Mouse (Mus musculus) gastrocnemius, postnatal 36 days (tissue): ENCODE data around the gene Erich3. TPM values are rescaled to one million over a fixed set of nuclear protein-coding genes. Genes with fewer than 3 reads are reported as not detected.
"Not testable (repeated sequence)": the region's sequence is repeated elsewhere in the genome, so short reads cannot be mapped to it uniquely, and the experiment has no call there.

Experiments
- DNase-seq, 2 experiments: peaks; one replicate each; pipeline ENCODE4 v3.0.0; 2022
- intact Hi-C: fragments of 180-260 bp; cut with DNase I; formaldehyde crosslinking; loops from one replicate; pipeline ENCODE4 v1.15.1; 2025
- long read RNA-seq, 2 experiments: library from polyadenylated mRNA; stranded (forward); transcript quantifications; one replicate each; pipeline ENCODE4 v2.0.0; 2021
- total RNA-seq, 2 experiments: library from RNA; stranded (reverse); gene quantifications; 2 replicates each; pipeline ENCODE4 v1.2.3; 2021

The Erich3 gene
- total RNA-seq = not detected
- long read RNA-seq, experiment 1 = 0 reads
- long read RNA-seq, experiment 2 = 0 reads

DNA sequence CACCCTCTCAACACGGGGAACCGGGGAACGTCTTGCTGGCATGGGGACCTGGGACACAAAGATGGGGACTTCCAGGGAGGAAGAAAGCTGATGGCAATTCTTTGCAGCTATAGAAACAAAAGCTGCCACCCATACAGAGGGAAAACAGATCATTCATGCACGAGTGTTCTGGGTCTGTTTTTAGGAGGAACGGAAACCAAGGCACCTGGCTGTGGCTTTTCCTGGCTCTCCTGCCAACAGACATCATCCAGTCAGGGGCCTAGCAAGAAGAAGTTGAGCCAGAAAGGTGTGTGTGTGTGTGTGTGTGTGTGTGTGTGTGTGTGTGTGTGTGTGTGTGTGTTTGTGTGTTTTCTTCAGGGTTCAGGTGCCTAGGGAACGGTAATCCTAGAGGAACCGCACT, at the start of gene Erich3:
Gene Erich3, plus strand, starts transcription at position 315 of the 400 bp plus-strand sequence.
- DNase-seq = no peak
- intact Hi-C loops = no loop called here

DNA sequence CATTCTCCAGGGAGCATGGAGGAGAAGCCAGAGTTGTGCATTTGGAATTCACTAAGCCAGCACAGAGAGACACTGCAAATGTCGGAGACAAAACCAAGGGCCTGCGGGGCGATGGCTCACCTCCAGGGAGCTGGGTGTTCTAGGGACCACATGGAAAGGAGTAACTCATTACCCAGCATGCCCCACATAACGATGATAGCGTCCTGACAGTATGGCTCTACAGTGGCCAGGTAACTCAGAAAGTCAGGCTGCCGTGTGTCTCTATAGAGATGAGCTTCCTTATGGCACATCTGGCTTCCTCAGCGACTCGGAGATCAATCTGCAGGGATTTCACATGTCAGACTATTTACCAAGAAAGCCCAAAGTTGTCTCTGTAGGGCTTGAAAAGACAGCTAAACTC, 48.9 kb upstream of the Erich3 start:
- DNase-seq = no peak
- intact Hi-C loops = no loop called here

DNA sequence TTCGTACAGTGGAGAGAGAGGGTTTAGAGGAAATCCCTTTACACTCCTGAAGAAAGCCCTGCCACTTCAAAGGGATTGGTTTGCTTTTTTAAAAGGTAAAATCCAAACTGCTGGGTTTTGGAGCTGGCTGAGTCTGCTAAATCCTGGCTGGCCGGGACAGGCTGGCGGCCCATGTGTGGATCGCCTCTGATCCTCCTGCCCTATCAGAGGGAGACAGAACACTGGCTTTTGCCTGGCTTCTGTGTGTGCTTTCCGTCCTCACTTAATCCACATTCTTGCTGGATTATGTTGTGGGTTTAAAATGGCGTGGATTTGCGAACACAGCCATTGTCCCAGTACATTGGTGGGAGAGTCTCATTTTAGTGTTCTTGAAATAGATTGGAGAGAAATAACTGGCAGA, 48.4 kb upstream of the Erich3 start:
- DNase-seq = no peak
- intact Hi-C loops = no loop called here

DNA sequence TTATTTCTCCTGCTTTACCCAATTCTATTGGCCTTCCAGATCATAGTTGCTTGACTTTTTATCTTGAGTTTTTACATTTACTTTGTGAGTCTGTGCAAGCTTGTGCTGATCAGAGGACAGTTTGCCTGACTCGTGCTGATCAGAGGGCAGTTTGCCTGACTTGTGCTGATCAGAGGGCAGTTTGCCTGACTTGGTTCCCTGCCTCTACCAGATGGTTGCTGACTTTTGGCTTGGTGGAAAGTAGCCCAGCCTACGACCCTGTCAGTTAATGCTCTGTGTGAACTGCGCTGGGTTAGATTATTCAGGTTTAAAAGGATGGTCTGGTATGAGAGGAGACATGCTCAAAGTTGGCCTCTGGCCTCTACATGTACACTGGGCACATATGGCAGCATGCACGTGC, 47.6 kb upstream of the Erich3 start:
- no peak for DNase-seq
- intact Hi-C loops = no loop called here

DNA sequence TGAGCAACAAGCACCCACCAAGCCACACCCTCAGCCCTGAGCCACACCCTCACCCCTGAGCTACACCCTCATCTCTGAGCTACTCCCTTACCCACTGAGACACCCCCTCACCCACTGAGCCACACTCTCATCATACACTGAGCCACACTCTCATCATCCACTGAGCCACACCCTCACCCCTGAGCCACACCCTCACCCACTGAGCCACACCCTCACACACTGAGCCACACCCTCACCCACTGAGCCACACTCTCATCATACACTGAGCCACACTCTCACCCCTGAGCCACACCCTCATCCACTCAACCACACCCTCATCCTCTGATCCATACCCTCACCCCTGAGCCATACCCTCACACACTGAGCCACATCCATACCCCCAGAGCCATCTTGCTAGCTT, 35.4 kb upstream of the Erich3 start:
- intact Hi-C loops = no loop called here
- no peak for DNase-seq

DNA sequence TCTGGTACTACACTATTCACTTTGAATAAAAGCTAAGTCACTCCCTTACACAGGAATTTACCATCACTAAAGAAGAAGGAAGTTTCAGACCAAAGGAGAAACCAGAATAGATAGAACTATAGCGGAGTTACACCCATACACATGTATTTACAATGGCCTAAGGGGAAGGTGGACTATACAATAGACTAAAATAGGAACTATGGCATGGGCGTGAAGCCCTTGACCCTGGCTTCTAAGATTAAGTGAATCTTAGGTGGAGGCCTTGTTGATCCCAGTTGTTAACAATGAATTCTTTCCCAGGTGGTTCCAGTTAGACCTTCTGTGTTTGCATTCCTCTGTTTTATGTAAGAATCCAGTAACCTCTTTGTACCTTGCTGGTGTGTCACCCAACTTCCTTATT, 32.4 kb upstream of the Erich3 start:
- DNase-seq, intact Hi-C loops: not testable (repeated sequence)

DNA sequence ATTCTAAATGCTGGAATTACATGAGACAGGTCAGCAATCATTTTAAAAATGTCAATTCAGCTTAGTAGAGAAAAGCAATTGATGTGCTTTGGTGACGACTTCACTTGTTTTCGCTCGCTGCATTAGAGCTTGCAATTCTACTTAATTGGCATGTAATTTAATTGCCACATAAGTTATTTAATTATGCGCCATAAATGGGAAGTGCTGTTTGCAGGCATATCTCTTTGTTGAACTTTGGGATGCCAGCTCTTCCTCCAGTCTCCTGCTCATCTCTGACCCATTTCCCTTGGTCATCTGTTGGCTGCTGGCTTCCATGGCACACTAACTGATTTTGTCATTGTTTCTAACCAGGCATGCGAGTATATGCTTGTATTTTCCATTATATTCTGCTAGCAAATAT, 30.6 kb upstream of the Erich3 start:
- DNase-seq = no peak
- intact Hi-C loops = no loop called here

DNA sequence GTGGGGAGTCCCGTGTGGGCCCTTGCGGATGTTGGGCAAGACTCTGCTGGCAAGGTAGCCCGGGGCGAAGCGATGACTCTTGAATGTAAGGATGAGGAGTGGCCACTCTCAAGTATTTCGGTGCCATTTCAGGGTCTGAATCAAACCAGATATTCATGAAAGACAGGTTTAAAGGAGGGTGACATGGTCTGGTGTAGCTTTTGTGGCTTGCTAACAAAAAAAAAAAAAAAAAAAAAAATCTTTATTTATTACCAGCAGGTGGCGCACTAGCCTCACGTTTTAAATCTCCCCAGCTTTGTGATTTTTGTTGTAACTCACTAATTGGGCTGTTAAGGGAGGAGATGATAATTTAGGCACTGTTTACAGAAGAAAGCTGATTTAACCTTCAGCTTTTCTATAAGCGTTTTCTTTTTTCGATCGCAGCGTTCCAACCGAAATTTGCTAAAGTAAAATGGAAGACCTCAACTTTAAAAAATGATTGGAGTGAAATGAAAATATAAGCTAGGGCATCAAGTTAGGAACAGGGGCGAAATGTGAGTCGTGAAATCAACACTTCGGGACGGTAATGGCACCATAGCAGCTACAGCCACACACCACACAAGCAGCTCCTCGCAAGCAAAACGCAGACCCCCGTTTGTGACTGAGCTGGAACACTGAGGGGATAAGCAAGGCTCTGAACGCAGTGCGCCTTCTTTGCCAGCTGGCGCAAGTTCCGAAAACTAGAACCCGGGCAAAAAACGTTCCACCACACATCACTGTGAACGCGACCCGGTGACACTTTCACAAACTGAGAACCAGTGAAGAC, 16.8 kb upstream of the Erich3 start:
- intact Hi-C loops = no loop called here

DNA sequence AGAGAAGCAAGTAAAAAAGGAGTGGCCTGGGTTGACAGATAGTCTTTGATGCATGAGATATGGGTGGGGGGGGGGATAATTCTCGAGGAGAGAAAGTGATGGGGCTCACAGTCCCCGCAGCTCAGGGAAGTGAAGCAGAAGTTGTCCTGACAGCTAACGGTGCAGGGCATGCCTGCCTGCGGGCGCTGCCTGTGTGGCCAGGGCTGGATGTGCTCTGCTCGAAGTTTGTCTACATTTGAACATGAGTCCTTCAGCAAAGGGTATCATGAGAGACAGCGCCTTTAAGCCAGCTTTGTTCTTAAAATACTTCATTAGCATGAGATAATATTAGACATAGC, 16.2 kb upstream of the Erich3 start:
- intact Hi-C loops = no loop called here
- DNase-seq = no peak

More for the DNA sequence above, 16.8 kb upstream of the Erich3 start:
- no peak for DNase-seq

DNA sequence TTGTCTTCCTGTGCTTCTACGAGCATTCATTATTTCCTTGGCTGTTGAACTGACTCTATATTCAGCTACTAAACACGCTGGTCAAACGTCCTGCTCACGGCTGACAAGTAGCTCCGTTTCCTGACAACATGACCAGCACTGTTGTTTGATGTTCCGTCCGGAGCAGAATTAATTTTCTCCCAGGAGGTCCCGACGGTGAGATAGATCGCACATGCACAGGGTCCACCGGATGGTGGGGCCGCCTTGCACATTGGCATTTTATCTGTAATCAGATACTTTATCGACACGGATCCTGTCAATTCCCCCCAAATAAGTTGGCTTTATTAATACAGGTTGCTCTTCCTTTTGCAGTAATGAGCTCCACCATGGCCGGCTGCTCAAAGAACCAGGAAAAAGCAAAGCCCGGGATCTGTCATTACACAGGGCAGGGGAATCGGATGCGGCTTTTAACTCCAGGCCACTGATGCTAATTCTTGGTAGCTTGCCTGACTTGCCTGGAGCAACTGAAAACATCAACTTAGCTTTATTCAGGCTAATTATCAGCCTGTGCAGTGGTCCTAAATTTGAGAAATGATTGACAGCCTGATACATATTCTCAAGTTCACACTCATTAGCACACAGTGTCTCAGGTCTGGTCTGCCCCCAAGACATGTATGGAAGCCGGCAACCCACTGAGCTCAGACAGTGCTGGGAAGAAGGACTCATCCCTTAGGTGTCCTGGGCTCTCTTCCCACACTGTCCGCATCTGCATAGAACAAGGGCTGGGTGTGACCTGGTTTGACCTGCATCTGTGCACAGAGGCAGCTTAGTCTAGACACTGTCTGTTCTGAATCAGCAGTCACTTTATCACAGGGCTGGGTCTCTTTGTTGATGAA, 14.0 kb upstream of the Erich3 start:
- intact Hi-C loops = no loop called here
- no peak for DNase-seq

DNA sequence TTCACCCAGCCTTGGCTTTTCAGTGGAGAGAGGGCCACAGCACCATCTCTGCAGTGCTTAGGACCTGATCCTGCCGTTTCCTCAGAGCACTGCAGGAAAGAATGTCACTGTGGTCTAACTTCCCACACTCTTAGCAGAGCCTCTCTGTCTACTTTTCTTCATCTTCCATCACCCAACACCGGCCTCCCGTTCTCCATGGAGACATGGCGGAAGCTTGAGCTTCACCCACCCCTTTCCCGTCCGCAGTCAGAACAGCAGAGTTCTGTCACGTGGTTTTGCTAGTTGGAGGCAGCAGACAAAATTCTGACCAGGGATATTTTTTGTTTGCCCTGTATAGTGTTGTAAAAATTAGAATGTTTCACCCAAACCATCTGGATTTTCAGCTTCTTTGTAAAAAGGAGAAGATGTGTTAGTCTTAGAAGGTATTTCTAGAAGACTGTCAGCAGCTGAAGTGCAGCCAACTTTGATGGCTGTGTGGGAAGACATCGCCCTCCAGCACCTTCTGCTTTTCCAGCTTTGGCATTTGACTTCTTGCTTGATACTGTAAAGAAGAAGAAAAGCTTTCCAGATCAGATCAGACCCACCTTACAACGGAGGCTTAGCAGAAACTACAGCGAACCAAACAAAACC, 12.4 kb upstream of the Erich3 start:
- intact Hi-C loops = no loop called here
- DNase-seq = no peak

DNA sequence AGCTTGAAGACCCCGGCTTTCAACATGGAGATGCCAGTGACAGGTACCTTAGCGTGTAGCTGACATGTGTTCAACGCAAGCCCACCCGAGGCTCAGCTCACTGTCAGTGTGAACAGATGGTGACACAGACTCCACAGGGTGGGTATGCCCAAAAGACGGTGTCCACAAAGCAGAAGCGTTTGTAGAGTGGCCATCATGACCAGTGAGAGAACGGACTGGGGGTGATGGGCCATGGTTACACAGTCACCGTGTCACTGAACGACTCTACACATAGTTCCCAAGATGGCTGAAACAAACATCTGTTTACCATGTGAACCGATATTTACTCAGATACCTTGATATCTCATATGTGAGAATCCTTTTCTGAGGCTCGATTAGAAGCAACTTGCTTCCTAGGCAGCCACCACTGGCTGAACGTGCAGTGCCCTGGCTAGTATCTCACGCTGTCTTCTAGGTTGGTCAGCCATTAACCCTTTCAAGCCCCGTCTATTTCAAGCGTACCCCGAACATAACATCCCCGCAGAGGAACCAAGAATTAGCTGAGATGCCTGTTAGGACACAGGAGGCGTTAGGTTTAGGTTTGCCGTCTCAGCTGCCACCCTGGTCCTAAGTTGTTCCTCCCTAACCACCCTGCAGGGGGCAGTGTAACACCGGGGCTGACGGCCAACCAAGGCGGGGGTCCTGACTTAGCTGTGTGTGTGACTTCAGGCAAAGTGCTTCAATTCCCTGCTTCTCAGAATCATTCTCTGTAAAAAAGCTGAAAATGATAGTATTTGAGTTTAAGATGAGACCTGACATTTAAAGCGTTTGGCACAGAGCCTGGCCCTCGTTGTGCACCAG, 10.9 kb upstream of the Erich3 start:
- DNase-seq = no peak
- intact Hi-C loops = no loop called here

DNA sequence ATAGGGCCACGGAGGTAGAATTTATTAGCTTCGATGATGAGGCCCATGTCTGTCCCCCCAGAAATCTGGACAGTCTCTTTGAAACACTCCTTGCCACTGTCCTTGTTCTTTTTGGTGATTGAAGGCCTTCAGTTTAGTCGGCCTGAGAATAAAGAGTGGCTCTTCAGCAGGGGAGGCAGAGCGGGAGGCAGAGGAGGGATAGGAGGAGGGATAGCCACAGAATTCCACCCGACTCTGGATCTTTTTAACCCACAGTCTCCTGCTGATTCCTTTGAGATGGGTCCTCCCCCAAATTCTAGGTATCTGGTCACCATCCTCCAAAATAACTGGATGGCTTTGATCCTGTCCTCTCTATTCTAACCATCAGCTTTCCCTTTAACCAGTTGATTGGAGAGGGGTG, 10.2 kb upstream of the Erich3 start:
- intact Hi-C loops = no loop called here
- no peak for DNase-seq

DNA sequence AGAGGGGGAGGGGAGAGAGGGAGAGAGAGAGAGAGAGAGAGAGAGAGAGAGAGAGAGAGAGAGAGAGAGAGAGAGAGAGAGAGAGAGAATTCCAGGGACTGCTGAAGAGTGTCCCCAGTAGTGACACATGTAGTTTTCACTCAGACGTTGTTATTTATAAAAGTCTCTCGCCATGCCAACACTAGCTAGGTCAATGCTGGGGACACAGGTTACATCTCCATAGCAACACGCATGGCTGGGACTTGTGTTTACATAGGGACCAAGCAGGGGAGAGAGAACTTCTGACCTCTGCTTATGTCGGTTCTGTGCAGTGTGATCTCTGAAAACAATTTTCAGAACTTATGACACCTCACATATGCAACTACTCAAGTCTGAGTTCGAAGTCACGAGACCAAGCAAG, 9.4 kb upstream of the Erich3 start:
- no peak for DNase-seq
- intact Hi-C loops = no loop called here

DNA sequence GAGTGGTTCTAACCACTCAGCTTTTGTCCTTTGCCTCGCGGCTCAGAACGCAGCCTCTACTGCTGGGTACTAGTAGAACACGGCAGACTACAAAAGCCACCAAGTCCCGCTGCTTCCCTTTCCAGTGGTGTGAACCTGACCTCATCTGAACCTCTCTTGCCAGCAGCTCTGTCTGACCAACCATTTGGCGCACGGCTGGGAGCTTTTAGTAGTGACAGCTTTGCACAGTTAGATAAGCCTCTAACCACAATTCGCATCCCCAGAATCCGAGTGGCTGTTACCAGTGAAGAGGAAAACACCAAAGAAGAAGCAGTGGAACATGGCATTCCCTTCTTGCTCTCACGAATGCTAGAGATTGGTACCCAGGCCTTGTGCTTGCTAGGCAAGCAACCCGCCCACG, 8.8 kb upstream of the Erich3 start:
- intact Hi-C loops = no loop called here
- DNase-seq = no peak

DNA sequence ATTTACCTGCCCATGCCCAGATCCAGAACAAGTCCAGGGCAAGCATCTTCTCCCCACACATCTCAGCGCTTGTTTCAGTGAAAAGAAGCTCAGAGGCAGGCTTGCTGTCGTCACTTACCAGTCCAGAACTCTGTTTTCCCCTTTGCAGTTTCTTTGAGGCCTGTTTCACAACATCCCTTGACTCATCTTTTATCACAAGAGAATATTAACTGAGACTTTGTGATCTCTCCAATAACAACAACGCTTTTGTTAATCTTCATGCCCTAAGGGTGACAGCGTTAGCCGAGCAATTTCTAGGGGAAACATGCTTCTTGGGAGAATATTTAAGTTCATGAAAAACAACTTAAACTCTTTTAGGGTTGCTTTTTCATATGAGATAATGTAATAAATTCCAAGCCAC, 7.9 kb upstream of the Erich3 start:
- no peak for DNase-seq
- intact Hi-C loops = no loop called here

DNA sequence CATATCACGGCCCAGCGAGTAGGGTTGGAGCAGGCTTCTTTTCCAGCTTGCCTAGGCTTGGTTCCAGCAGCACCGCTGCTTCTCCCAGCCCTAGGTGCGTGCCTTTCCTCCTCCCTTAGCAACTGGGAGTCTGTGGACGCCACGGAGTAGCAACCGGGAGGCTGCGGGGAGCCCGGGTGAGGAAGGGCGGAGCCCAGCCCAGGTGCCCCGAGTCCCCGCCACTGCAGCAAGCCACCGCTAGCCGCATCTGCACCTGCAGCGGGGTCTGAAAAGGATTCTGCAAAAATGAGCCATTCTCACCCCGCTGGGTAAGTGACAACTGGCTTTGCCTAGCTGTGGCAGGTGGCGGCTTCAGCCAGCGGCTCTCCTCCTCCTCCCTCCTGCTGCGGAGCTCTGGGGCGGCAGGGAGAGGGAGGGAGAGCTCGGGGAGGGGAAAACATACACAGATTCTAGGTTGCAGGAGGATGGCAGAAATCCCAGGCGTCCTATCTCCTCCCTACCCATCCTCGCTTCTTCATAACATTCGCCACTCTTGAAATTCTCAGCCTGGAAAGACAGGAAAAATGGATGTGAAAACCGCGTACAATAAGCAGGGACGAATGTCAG, 420 bp downstream of the Erich3 start:
- no peak for DNase-seq
- intact Hi-C loops = no loop called here

DNA sequence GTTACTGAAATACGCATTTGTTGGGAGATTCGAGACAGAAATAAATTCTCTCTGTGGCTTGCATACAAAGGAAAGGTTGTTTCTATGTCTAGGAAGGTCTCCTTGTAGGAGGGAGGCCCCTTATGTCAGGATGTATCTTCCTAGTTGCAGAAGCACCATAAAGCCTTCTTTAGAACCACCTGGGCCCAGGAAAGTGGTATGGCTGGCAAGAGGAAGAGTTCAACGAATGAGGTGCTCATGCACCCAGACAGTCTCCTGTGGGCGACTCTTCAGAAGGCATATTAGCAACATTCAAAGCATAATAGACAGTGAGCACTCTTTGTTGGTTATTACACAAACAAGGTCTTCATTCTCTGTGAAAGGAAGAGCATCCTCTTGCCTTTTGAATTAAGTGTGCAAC, 977 bp downstream of the Erich3 start:
- intact Hi-C loops = no loop called here
- no peak for DNase-seq

DNA sequence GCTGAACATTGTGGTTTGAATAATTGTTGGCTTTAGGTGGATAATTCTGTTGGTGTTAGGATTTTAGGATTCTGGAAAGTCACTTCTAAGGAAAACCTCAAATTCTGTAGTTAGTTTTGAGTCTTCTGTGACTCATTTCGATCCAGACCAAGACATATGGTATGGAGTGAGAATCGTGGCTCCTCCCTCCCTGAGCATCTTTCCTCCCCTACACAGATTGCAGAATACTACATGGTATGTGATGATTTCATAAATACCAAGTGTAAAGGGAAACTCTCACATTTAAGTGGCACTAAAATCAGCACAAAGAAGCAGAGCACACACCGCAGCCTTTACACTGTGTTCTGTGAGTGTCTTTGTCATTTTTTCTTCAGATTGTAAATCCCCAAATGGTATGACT, 4.8 kb downstream of the Erich3 start:
- intact Hi-C loops = no loop called here
- no peak for DNase-seq

DNA sequence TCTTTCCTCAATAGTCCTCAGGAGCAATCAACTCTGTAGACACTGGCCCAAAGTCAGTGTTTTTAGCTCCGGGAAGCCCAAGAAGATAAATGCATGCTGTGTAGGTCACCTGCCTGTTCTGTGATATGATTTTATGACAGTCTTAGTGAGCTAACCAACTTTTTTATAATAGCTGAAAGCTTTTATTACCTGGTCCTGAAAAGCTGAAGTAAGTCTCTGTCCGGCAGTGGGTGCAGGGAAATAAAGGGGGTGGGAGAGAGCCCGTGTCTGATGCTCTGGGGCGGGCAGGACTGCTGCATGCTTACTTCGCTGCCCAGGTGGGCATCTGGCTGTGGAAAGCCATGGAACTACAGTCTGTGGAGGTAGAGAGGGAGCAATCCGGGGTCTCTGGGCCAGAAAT, 6.9 kb downstream of the Erich3 start:
- DNase-seq = no peak
- intact Hi-C loops = loop anchor here (10.0 kb wide), 1 partner anchor 1706 kb away; no protein-coding TSS in a partner anchor
